Mouse (Mus musculus): ENCODE results near the gene Cdc37l1. TPM values are rescaled to one million over a fixed set of nuclear protein-coding genes. Genes with fewer than 3 reads are reported as not detected.

The Cdc37l1 gene
- total RNA-seq, 1 experiment = 46.8 TPM

DNA sequence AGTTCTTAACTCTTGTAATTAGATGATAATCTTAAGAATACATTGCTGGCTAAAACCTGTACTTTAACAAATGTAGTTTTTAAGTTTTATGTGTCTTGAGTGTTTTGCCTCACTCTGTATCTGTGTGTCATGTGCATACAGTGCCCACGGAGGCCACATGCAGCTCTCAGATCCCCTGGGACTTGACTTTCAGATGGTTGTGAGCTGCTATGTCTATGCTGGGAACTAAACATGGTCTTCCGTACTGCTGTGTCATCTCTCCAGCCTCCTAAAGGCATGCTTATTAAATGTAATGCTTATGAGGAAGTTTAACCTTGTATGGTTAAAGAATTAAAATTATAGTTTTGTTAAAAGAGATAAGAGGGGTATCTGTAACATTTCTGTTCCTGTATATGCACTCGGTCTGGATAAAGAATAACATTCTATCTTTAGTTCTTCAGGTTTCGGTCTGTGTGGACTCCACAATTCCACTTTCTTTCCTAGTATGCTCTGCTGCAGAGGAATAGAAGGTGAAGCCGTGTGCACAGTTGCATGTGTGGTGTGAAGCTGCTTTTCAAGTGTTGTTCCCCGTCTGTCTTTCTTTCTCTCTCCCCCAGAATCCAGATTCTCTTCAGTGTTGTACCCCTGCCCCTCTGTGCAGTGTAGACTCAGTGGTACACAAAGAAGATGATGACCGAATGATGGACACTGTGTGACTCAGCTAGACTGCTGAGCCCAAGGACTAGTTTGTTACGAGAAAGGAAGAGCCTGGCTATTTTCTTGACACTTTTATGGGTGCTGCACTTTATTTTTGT, 25.5 kb downstream of the Cdc37l1 start:
- Histone ChIP-seq H3K36me3 (ENCODE audit: control insufficient read depth, insufficient read depth, low read length, poor library complexity, severe bottlenecking) (peaks cover 13% of the 10 kb centered on the region), H3K4me3 (ENCODE audit: insufficient read depth in 1 of 2, low read depth in 1 of 2, low read length in 2 of 2, poor library complexity in 1 of 2, severe bottlenecking in 1 of 2) (no peak overlapping the region), H3K27ac (ENCODE audit: insufficient read depth, low read depth, low read length, poor library complexity, severe bottlenecking) (no peak overlapping the region), H3K9me3 (ENCODE audit: control insufficient read depth, insufficient read depth, low read depth, low read length) (no peaks in the 10 kb centered on the region), H3K9ac (ENCODE audit: insufficient read depth, low read depth, low read length, poor library complexity, severe bottlenecking) (no peak overlapping the region), H3K4me1 (ENCODE audit: control insufficient read depth in 2 of 2, insufficient read depth in 2 of 2, low read length in 2 of 2, poor library complexity in 1 of 2) (peaks cover 0 to 1% of the 10 kb centered on the region in 2 experiments; a peak in 1 of 4 replicates)
- in situ Hi-C loops (cut with MboI; ENCODE audit: low sequenced_read_pairs in 2 of 2, unreplicated experiment in 2 of 2) = no loop called here
- TF ChIP-seq HCFC1 (IDR thresholded peaks at IDR 0.05; ENCODE audit: borderline replicate concordance, insufficient read depth, low read length) = no peak
- no peak for TF ChIP-seq MAFK (IDR thresholded peaks at IDR 0.05; ENCODE audit: insufficient read depth, low read depth, low read length)
- TF ChIP-seq CHD2 (IDR thresholded peaks at IDR 0.05; ENCODE audit: low read depth, low read length) = no peak
- TF ChIP-seq ZC3H11A (IDR thresholded peaks at IDR 0.05; ENCODE audit: borderline replicate concordance, low read depth, low read length) = no peak
- no peak for TF ChIP-seq ZNF384 (IDR thresholded peaks at IDR 0.05; ENCODE audit: low read depth, low read length)
- no peak for DNase-seq (ENCODE audit: low read depth, low spot score)

DNA sequence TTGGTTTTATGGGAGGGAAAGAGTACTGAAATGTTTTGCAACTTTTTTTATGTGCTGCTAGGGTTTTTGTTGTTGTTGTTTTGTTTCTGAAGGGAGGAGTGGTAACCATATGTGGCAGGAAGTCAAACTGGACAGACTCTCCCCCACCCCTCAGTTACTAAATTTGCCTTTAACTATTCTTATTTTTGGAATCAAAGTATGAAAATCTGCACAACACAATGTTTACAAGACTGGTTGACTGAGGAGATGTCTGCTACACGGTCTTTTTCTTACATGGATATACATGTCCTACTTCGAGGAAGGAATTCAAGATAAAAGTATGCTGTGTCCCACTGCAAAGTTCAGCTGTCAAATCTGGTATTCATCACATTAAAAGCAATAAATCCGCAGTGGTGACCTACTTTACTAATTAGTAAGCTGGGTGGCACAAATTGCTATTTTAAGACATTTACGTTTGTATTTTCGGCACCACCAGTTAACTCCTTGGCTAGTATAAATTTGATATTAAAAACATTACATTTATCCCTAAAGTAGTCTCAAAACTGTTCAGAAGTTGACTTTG, 26.1 kb downstream of the Cdc37l1 start:
- H3K9ac ChIP-seq (ENCODE audit: insufficient read depth, low read depth, low read length, poor library complexity, severe bottlenecking) = no peak overlapping the region
- no peak for TF ChIP-seq ZC3H11A (IDR thresholded peaks at IDR 0.05; ENCODE audit: borderline replicate concordance, low read depth, low read length)
- TF ChIP-seq MAFK (IDR thresholded peaks at IDR 0.05; ENCODE audit: insufficient read depth, low read depth, low read length) = no peak
- TF ChIP-seq CHD2 (IDR thresholded peaks at IDR 0.05; ENCODE audit: low read depth, low read length) = no peak
- no peaks in the 10 kb centered on the region for H3K4me1 ChIP-seq (ENCODE audit: control insufficient read depth in 2 of 2, insufficient read depth in 2 of 2, low read length in 2 of 2, poor library complexity in 1 of 2)
- peaks cover 14% of the 10 kb centered on the region for H3K36me3 ChIP-seq (ENCODE audit: control insufficient read depth, insufficient read depth, low read length, poor library complexity, severe bottlenecking)
- no peak overlapping the region for H3K27ac ChIP-seq (ENCODE audit: insufficient read depth, low read depth, low read length, poor library complexity, severe bottlenecking)
- no peaks in the 10 kb centered on the region for H3K9me3 ChIP-seq (ENCODE audit: control insufficient read depth, insufficient read depth, low read depth, low read length)
- no peak overlapping the region for H3K4me3 ChIP-seq (ENCODE audit: insufficient read depth in 1 of 2, low read depth in 1 of 2, low read length in 2 of 2, poor library complexity in 1 of 2, severe bottlenecking in 1 of 2)
- in situ Hi-C loops (cut with MboI; ENCODE audit: low sequenced_read_pairs in 2 of 2, unreplicated experiment in 2 of 2) = no loop called here
- no peak for DNase-seq (ENCODE audit: low read depth, low spot score)

DNA sequence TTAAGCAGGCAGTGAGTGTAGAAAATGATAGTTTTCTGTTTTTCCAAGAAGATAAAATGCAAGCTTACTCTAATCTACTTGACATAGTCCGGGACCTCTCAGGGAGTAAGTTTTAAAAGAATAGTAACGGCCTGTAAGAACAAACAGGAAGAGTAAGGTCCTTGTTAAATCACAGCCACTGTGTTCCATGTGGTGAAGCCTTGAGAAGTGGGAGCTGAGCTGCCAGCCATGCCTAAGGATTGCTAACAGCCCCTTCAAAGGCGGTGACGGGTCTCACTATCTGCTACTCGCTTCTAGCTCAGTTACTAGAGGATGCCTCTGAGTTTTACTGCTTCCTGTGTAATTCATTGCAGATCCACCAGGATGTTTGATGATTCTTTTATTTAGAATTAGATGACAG, 26.6 kb downstream of the Cdc37l1 start:
- no peak overlapping the region for H3K27ac ChIP-seq (ENCODE audit: insufficient read depth, low read depth, low read length, poor library complexity, severe bottlenecking)
- H3K4me3 ChIP-seq (ENCODE audit: insufficient read depth in 1 of 2, low read depth in 1 of 2, low read length in 2 of 2, poor library complexity in 1 of 2, severe bottlenecking in 1 of 2) = no peak overlapping the region
- H3K9ac ChIP-seq (ENCODE audit: insufficient read depth, low read depth, low read length, poor library complexity, severe bottlenecking) = no peak overlapping the region
- no peaks in the 10 kb centered on the region for H3K9me3 ChIP-seq (ENCODE audit: control insufficient read depth, insufficient read depth, low read depth, low read length)
- H3K36me3 ChIP-seq (ENCODE audit: control insufficient read depth, insufficient read depth, low read length, poor library complexity, severe bottlenecking) = peaks cover 18% of the 10 kb centered on the region
- TF ChIP-seq CHD2 (IDR thresholded peaks at IDR 0.05; ENCODE audit: low read depth, low read length) = no peak
- TF ChIP-seq ZNF384 (IDR thresholded peaks at IDR 0.05; ENCODE audit: low read depth, low read length) = no peak
- TF ChIP-seq ZC3H11A (IDR thresholded peaks at IDR 0.05; ENCODE audit: borderline replicate concordance, low read depth, low read length) = no peak
- no peak for TF ChIP-seq MAFK (IDR thresholded peaks at IDR 0.05; ENCODE audit: insufficient read depth, low read depth, low read length)
- no peak for TF ChIP-seq HCFC1 (IDR thresholded peaks at IDR 0.05; ENCODE audit: borderline replicate concordance, insufficient read depth, low read length)
- DNase-seq (ENCODE audit: low read depth, low spot score) = no peak
- H3K4me1 ChIP-seq (ENCODE audit: control insufficient read depth in 2 of 2, insufficient read depth in 2 of 2, low read length in 2 of 2, poor library complexity in 1 of 2) = no peaks in the 10 kb centered on the region
- in situ Hi-C loops (cut with MboI; ENCODE audit: low sequenced_read_pairs in 2 of 2, unreplicated experiment in 2 of 2) = no loop called here

DNA sequence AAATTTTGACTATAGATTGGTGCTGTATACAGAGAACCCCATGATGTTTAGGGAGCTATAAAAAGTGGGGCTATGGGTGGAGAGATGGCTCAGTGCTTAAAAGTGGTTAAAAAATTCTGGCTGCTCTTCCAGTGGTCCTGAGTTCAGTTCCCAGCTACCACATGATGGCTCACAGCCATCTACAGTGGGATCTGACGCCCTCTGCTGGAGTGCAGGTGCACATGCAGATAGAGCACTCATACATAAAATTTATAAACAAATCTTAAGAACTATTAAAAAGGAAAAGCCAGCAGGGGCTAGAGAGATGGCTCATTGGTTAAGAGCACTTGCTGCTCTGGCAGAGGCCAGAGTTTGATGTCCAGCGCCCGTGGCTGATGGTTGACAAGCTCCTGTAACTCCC, 29.5 kb downstream of the Cdc37l1 start:
- in situ Hi-C loops (cut with MboI; ENCODE audit: low sequenced_read_pairs in 2 of 2, unreplicated experiment in 2 of 2) = no loop called here
- no peak for TF ChIP-seq CHD2 (IDR thresholded peaks at IDR 0.05; ENCODE audit: low read depth, low read length)
- TF ChIP-seq ZNF384 (IDR thresholded peaks at IDR 0.05; ENCODE audit: low read depth, low read length) = no peak
- TF ChIP-seq ZC3H11A (IDR thresholded peaks at IDR 0.05; ENCODE audit: borderline replicate concordance, low read depth, low read length) = peak; percentile 41; the same call in 1 of the 2 replicates
- no peak for TF ChIP-seq MAFK (IDR thresholded peaks at IDR 0.05; ENCODE audit: insufficient read depth, low read depth, low read length)
- TF ChIP-seq HCFC1 (IDR thresholded peaks at IDR 0.05; ENCODE audit: borderline replicate concordance, insufficient read depth, low read length) = no peak
- no peak overlapping the region for H3K27ac ChIP-seq (ENCODE audit: insufficient read depth, low read depth, low read length, poor library complexity, severe bottlenecking)
- 0 out of 4 replicates have a peak, but pooled peaks cover 0 to 2% of the 10 kb centered on the region in 2 experiments for H3K4me1 ChIP-seq (ENCODE audit: control insufficient read depth in 2 of 2, insufficient read depth in 2 of 2, low read length in 2 of 2, poor library complexity in 1 of 2)
- H3K9me3 ChIP-seq (ENCODE audit: control insufficient read depth, insufficient read depth, low read depth, low read length) = no peaks in the 10 kb centered on the region
- no peak overlapping the region for H3K4me3 ChIP-seq (ENCODE audit: insufficient read depth in 1 of 2, low read depth in 1 of 2, low read length in 2 of 2, poor library complexity in 1 of 2, severe bottlenecking in 1 of 2)
- no peak for DNase-seq (ENCODE audit: low read depth, low spot score)
- peaks cover 21% of the 10 kb centered on the region for H3K36me3 ChIP-seq (ENCODE audit: control insufficient read depth, insufficient read depth, low read length, poor library complexity, severe bottlenecking)
- no peak overlapping the region for H3K9ac ChIP-seq (ENCODE audit: insufficient read depth, low read depth, low read length, poor library complexity, severe bottlenecking)

Data from ES-E14 (cell line).